Mouse (Mus musculus) intestine, embryonic 16.5 days (tissue): Measurements from ENCODE around the gene Dock6. TPM values are rescaled to one million over a fixed set of nuclear protein-coding genes. Genes with fewer than 3 reads are reported as not detected.
"Not testable (repeated sequence)": the region's sequence is repeated elsewhere in the genome, so short reads cannot be mapped to it uniquely, and the experiment has no call there.

ENCODE experiments used
- ATAC-seq: fragments of 200-750 bp; cut with Nextera tagmentation; 2 replicates; pipeline ENCODE4 v1.8.0; 2017; ENCODE audit warnings: moderate TSS enrichment, moderate library complexity
- H3K27ac ChIP-seq: fragments of 300-500 bp; sonication (generic); 2 replicates; pipeline ENCODE4 v1.5.1; 2014; ENCODE audit warnings: mild to moderate bottlenecking, low read length
- H3K27me3 ChIP-seq: fragments of 300-500 bp; sonication (generic); replicated peaks from 2 replicates; pipeline ENCODE4 v1.6.1; 2014; ENCODE audit warnings: low read length, control low read depth, mixed read lengths; ENCODE audit not compliant: control insufficient read depth, insufficient read depth
- H3K36me3 ChIP-seq: fragments of 300-500 bp; sonication (generic); 2 replicates; pipeline ENCODE4 v1.6.1; 2014; ENCODE audit warnings: low read length, control low read depth; ENCODE audit not compliant: control insufficient read depth, insufficient read depth
- H3K4me1 ChIP-seq: fragments of 300-500 bp; sonication (generic); 2 replicates; pipeline ENCODE4 v1.6.1; 2014; ENCODE audit warnings: low read length, control low read depth, mixed read lengths; ENCODE audit not compliant: control insufficient read depth, insufficient read depth
- H3K4me2 ChIP-seq: fragments of 300-500 bp; sonication (generic); 2 replicates; pipeline ENCODE4 v1.6.1; 2014; ENCODE audit warnings: low read depth, low read length, control low read depth
- H3K4me3 ChIP-seq: fragments of 300-500 bp; sonication (generic); 2 replicates; pipeline ENCODE4 v1.5.1; 2014; ENCODE audit warnings: mild to moderate bottlenecking, low read length
- H3K9ac ChIP-seq: fragments of 300-500 bp; sonication (generic); 2 replicates; pipeline ENCODE4 v1.6.1; 2014; ENCODE audit warnings: low read depth, low read length
- H3K9me3 ChIP-seq: fragments of 300-500 bp; sonication (generic); 2 replicates; pipeline ENCODE4 v1.6.1; 2016; ENCODE audit warnings: low read length, control low read depth; ENCODE audit not compliant: control insufficient read depth
- WGBS: fragments of 180-500 bp; shearing (Covaris S2); extraction: QIAGEN DNeasy Blood & Tissue Kit; methylation state at CpG from one replicate; pipeline ENCODE4 v1.1.7; 2014; 5-methylcytosine and 5-hydroxymethylcytosine counted together
- polyA plus RNA-seq: library from polyadenylated mRNA; unstranded; fragments of >200 nt; fragmentation: Nextera tagmentation; extraction: Ambion mirVana; gene quantifications from 2 replicates; pipeline ENCODE4 v1.2.1, GENCODE M21; 2015

Dock6 gene
- polyA plus RNA-seq, 1 experiment from 2014 or later, result 23.3 TPM

DNA sequence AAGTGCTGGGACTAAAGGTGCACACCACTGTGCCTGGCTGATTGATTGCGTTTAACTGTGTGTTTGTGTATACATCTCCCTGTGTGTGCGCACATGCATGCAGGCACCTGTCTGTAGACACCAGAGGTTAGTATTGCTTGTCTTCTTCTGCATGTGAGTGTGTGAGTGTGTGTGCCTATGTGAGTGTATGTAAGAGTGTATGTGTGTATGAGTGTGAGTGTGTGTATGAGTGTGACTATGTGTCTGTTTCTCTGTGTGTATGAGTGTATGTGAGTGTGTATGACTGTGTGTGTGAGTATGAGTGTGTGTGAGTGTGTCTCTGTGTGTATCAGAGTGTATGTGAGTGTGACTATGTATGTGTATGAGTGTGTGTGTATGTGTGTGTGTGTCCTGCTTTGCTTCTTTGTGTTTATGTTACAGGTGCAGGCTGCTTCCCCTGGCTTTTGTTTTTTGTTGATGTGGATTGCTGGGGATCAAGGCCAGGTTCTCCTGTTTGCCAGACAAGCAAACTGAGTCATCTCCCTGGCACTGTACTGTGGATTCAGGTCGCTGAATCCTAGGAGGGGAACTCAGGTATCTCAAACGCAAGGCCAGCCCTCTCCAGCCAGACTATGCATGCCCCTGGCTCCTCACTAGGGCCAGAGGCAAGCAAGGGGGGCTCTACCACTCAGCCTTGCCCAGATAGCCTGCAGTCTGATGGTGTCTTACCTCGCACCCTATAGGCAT lies 13.4 kb upstream of the Dock6 start:
- H3K27me3 ChIP-seq, result no peaks in the 10 kb centered on the region; the same call in 1 of the 2 replicates
- H3K4me3 ChIP-seq, result no peak overlapping the region
- H3K9ac ChIP-seq, result no peak overlapping the region
- no peaks in the 10 kb centered on the region for H3K9me3 ChIP-seq
- ATAC-seq, result no peak
- no peaks in the 10 kb centered on the region for H3K36me3 ChIP-seq
- no peak overlapping the region for H3K27ac ChIP-seq
- WGBS, result 57% methylated on average over 5 of the region's 5 CpGs
- H3K4me2 ChIP-seq, result no peak overlapping the region
- H3K4me1 ChIP-seq, result no peaks in the 10 kb centered on the region

DNA sequence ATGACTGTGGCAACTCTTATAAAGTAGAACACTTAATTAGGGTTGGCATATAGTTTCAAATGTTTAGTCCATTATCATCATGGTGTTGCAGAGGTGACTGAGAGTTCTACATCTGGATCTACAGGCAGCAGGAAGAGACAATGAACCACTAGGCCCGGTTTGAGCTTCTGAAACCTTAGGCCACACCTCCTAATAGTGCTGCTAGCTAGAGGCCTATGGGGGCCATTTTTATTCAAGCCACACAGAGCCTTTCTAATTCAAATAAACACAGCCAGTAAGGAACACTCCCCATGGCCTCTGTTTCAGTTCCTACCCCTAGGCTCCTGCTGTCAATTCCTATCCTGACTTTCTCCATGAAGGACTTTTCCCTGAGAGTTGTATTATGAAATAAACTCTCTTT lies 9.7 kb upstream of the Dock6 start:
- Histone ChIP-seq H3K4me1 (no peaks in the 10 kb centered on the region), H3K4me2 (no peak overlapping the region), H3K27me3 (no peaks in the 10 kb centered on the region), H3K36me3 (no peaks in the 10 kb centered on the region), H3K27ac (no peak overlapping the region), H3K4me3 (no peak overlapping the region), H3K9me3 (no peaks in the 10 kb centered on the region), H3K9ac (no peak overlapping the region)
- no peak for ATAC-seq
- 71% methylated on average over 1 of the region's 1 CpGs for WGBS

DNA sequence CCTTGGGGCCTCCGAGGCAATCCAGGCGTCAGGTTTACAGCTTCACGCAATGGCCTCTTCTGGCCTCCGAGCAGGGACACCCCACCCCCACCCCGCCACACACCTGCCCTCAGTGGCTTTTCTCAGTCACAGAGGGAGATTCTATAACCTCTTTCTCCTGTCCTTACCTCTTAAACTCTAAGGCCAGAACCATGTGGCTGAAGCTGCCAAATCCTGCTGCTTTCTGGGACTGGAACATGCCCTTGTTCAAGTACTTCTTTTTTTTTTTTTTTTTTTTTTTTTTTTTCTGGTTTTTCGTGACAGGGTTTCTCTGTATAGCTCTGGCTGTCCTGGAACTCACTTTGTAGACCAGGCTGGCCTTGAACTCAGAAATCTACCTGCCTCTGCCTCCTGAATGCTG lies 7.9 kb upstream of the Dock6 start:
- 52% methylated on average over 6 of the region's 6 CpGs for WGBS
- H3K27ac ChIP-seq, H3K4me3 ChIP-seq: not testable (repeated sequence)

GRCm38 (mm10) chr9:21859606-21860005 lies 7.2 kb upstream of the Dock6 start:
- peaks cover 6% of the 10 kb centered on the region; the same call in 1 of the 2 replicates for H3K4me1 ChIP-seq
- 83% methylated on average over 3 of the region's 3 CpGs for WGBS
- no peaks in the 10 kb centered on the region for H3K36me3 ChIP-seq
- no peaks in the 10 kb centered on the region for H3K9me3 ChIP-seq
- no peak overlapping the region for H3K9ac ChIP-seq
- no peak overlapping the region for H3K27ac ChIP-seq
- no peak overlapping the region for H3K4me2 ChIP-seq
- H3K4me3 ChIP-seq, result no peak overlapping the region
- no peaks in the 10 kb centered on the region for H3K27me3 ChIP-seq
- ATAC-seq, result no peak

More for the DNA sequence above, 7.9 kb upstream of the Dock6 start:
- not testable (repeated sequence) for H3K9ac ChIP-seq, H3K4me1 ChIP-seq, H3K9me3 ChIP-seq, H3K27me3 ChIP-seq, H3K4me2 ChIP-seq, H3K36me3 ChIP-seq
- ATAC-seq, result 0 out of 2 replicates have a peak, but pooled peaks have one; percentile 14

- WGBS, result 59% methylated on average over 6 of the region's 6 CpGs
- no peak for ATAC-seq
- no peaks in the 10 kb centered on the region for H3K9me3 ChIP-seq
- H3K27ac ChIP-seq, result peak overlapping the region; percentile 4; the same call in 1 of the 2 replicates
- no peaks in the 10 kb centered on the region for H3K36me3 ChIP-seq
- no peak overlapping the region for H3K9ac ChIP-seq
- H3K4me2 ChIP-seq, result no peak overlapping the region
- H3K27me3 ChIP-seq, result no peaks in the 10 kb centered on the region
- H3K4me3 ChIP-seq, result no peak overlapping the region
- peaks cover 6% of the 10 kb centered on the region; the same call in 1 of the 2 replicates for H3K4me1 ChIP-seq
Observed at GRCm38 (mm10) chr9:21858084-21858483, 5.6 kb upstream of the Dock6 start.

DNA sequence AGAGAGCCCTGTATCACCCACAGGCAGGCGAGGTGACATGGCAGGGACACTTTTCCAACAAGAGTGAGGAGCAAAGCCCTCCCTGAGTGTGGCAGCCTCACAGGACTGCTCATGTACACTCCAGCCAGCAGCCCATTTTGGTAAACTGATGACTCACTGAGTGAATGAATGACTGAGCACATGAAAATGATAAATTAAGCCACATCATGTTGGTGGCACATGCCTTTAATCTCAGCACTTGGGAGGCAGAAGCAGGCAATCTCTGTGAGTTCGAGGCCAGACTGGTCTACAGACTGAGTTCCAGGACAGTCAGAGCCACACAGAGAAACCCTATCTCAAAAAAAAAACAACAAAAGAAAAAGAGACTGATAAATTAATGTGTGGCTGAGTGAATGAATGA lies 5.1 kb upstream of the Dock6 start:
- no peaks in the 10 kb centered on the region for H3K36me3 ChIP-seq
- 81% methylated on average over 2 of the region's 2 CpGs for WGBS
- no peak for ATAC-seq
- no peak overlapping the region for H3K4me2 ChIP-seq
- peaks cover 6% of the 10 kb centered on the region; the same call in 1 of the 2 replicates for H3K4me1 ChIP-seq
- no peak overlapping the region for H3K4me3 ChIP-seq
- H3K27me3 ChIP-seq, result no peaks in the 10 kb centered on the region
- no peaks in the 10 kb centered on the region for H3K9me3 ChIP-seq
- no peak overlapping the region for H3K9ac ChIP-seq
- peak overlapping the region; percentile 14; the same call in 1 of the 2 replicates for H3K27ac ChIP-seq

GRCm38 (mm10) chr9:21854894-21855293 lies 2.5 kb upstream of the Dock6 start:
- 70% methylated on average over 6 of the region's 6 CpGs for WGBS
- peak; percentile 65 for ATAC-seq

DNA sequence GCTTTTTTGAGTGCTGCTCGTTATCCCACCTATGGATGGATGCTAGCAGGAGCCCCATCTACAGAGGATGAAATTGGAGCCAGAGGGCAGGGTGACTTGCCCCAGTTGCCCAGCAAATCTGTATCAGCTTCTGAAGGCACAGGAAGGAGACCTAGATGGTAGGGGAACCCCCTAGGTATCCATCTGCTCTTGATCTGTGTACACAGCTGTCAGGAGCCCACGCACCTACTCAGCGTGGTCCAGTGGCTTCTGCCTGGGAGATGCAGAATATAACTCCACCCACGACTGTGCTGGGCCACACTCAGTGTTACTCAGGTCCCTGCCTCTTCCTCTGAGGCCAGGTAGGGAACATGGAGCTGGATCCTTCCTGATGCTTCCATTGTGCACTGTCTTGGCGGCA lies 1.5 kb upstream of the Dock6 start:
- no peaks in the 10 kb centered on the region for H3K9me3 ChIP-seq
- H3K4me1 ChIP-seq, result peaks cover 6% of the 10 kb centered on the region; the same call in 1 of the 2 replicates
- H3K9ac ChIP-seq, result no peak overlapping the region
- no peak overlapping the region for H3K4me3 ChIP-seq
- ATAC-seq, result no peak
- no peaks in the 10 kb centered on the region for H3K27me3 ChIP-seq
- no peaks in the 10 kb centered on the region for H3K36me3 ChIP-seq
- no peak overlapping the region for H3K27ac ChIP-seq
- H3K4me2 ChIP-seq, result no peak overlapping the region
- WGBS, result 74% methylated on average over 5 of the region's 5 CpGs

More at GRCm38 (mm10) chr9:21854894-21855293, 2.5 kb upstream of the Dock6 start:
- no peak overlapping the region for H3K4me3 ChIP-seq
- peaks cover 6% of the 10 kb centered on the region; the same call in 1 of the 2 replicates for H3K4me1 ChIP-seq
- H3K27me3 ChIP-seq, result no peaks in the 10 kb centered on the region
- H3K27ac ChIP-seq, result 0 out of 2 replicates have a peak overlapping the region, but pooled peaks have one; percentile 1
- no peaks in the 10 kb centered on the region for H3K36me3 ChIP-seq
- no peaks in the 10 kb centered on the region for H3K9me3 ChIP-seq
- no peak overlapping the region for H3K9ac ChIP-seq
- no peak overlapping the region for H3K4me2 ChIP-seq

- Histone ChIP-seq H3K27me3 (no peaks in the 10 kb centered on the region), H3K4me3 (peak overlapping the region; percentile 82; the same call in 1 of the 2 replicates), H3K9me3 (no peaks in the 10 kb centered on the region), H3K4me2 (peak overlapping the region; percentile 94; the same call in 1 of the 2 replicates), H3K27ac (no peak overlapping the region), H3K4me1 (peaks cover 19% of the 10 kb centered on the region), H3K36me3 (no peaks in the 10 kb centered on the region), H3K9ac (no peak overlapping the region)
- ATAC-seq, result no peak
- 62% methylated on average over 3 of the region's 3 CpGs for WGBS
Observed at GRCm38 (mm10) chr9:21851084-21851483, 1.4 kb downstream of the Dock6 start.
